ENCODE assay signal across 18 mouse cellular contexts in genomic region chr17:30512007-30512406, GRCm38 (mm10).
DNase-seq lines count a peak whose midpoint lies in the region; ATAC-seq and TF ChIP-seq lines count a peak whose summit lies in the region.
"Had no signal": no experiment of that assay in that cellular context is flagged by ENCODE, and none has a peak within 500 bp of the region (broad histone marks: within the 10 kb centered on the region; RNA-seq: fewer than 3 reads in every experiment).

No protein-coding gene starts in this region.

- H3K27me3 ChIP-seq in hindbrain, postnatal 0 days (ENCODE audit: insufficient read depth, low read length) = no peaks in the 10 kb centered on the region
- no peaks in the 10 kb centered on the region for H3K27me3 ChIP-seq in hindbrain, embryonic 13.5 days
- H3K27me3 ChIP-seq in midbrain, embryonic 14.5 days (ENCODE audit: control insufficient read depth, insufficient read depth, low read length) = no peaks in the 10 kb centered on the region
- H3K27me3 ChIP-seq in midbrain, embryonic 15.5 days (replicated peaks) = no peaks in the 10 kb centered on the region
- H3K27me3 ChIP-seq: forebrain, embryonic 13.5 days; heart, embryonic 15.5 days had no signal

- H3K4me2 ChIP-seq in hindbrain, postnatal 0 days (ENCODE audit: low read depth, low read length) = no peak overlapping the region
- H3K4me2 ChIP-seq in hindbrain, embryonic 13.5 days = no peak overlapping the region
- H3K4me2 ChIP-seq in midbrain, embryonic 14.5 days (ENCODE audit: low read length) = no peak overlapping the region
- H3K4me2 ChIP-seq in midbrain, embryonic 15.5 days = no peak overlapping the region
- H3K4me2 ChIP-seq: forebrain, embryonic 13.5 days; heart, embryonic 11.5 days; heart, embryonic 15.5 days; hindbrain, embryonic 14.5 days had no signal

- TF ChIP-seq CTCF in hindbrain, postnatal 0 days (IDR thresholded peaks at IDR 0.05; ENCODE audit: low read depth) = 0 out of 2 replicates have a peak, but pooled peaks have one; percentile 17
- TF ChIP-seq CTCF in brain, embryonic 14.5 days (IDR thresholded peaks at IDR 0.05; ENCODE audit: borderline replicate concordance, extremely low read depth, insufficient read depth, insufficient read length) = peak; percentile 9; the same call in 1 of the 2 replicates

- no peak for ATAC-seq in hindbrain, postnatal 0 days
- no peak for ATAC-seq in hindbrain, embryonic 13.5 days (ENCODE audit: low FRiP score)
- no peak for ATAC-seq in midbrain, embryonic 14.5 days (ENCODE audit: low FRiP score, low TSS enrichment)
- no peak for ATAC-seq in midbrain, embryonic 15.5 days (replicated peaks)
- ATAC-seq: forebrain, embryonic 13.5 days had no signal

- peaks cover 6% of the 10 kb centered on the region; the same call in 1 of the 2 replicates for H3K36me3 ChIP-seq in hindbrain, postnatal 0 days (ENCODE audit: insufficient read depth, low read length)
- H3K36me3 ChIP-seq in hindbrain, embryonic 13.5 days = peaks cover 18% of the 10 kb centered on the region
- H3K36me3 ChIP-seq in midbrain, embryonic 14.5 days (ENCODE audit: control insufficient read depth, insufficient read depth, low read length) = peaks cover 13% of the 10 kb centered on the region; the same call in 1 of the 2 replicates
- H3K36me3 ChIP-seq in midbrain, embryonic 15.5 days (replicated peaks) = no peaks in the 10 kb centered on the region; the same call in 1 of the 2 replicates

- no peaks in the 10 kb centered on the region; the same call in none of the 2 replicates for H3K4me1 ChIP-seq in hindbrain, postnatal 0 days (ENCODE audit: insufficient read depth, low read length)
- peaks cover 28% of the 10 kb centered on the region for H3K4me1 ChIP-seq in hindbrain, embryonic 13.5 days (replicated peaks)
- H3K4me1 ChIP-seq in midbrain, embryonic 14.5 days (ENCODE audit: control insufficient read depth, insufficient read depth, low read length) = peaks cover 14% of the 10 kb centered on the region
- H3K4me1 ChIP-seq in midbrain, embryonic 15.5 days = peaks cover 16% of the 10 kb centered on the region

- TF ChIP-seq POLR2A in brain, embryonic 14.5 days (IDR thresholded peaks at IDR 0.05; ENCODE audit: borderline replicate concordance, extremely low read depth, insufficient read depth, insufficient read length, poor library complexity, severe bottlenecking) = no peak

- H3K27ac ChIP-seq in hindbrain, postnatal 0 days = no peak overlapping the region
- no peak overlapping the region for H3K27ac ChIP-seq in hindbrain, embryonic 13.5 days
- no peak overlapping the region for H3K27ac ChIP-seq in midbrain, embryonic 14.5 days (replicated peaks; ENCODE audit: low read depth, low read length)
- H3K27ac ChIP-seq in midbrain, embryonic 15.5 days = no peak overlapping the region
- H3K27ac ChIP-seq: embryonic facial prominence, embryonic 10.5 days; forebrain, embryonic 13.5 days; heart, embryonic 15.5 days; hindbrain, embryonic 14.5 days had no signal

- H3K9ac ChIP-seq in hindbrain, postnatal 0 days (replicated peaks; ENCODE audit: low read length) = no peak overlapping the region
- no peak overlapping the region for H3K9ac ChIP-seq in hindbrain, embryonic 13.5 days
- H3K9ac ChIP-seq in midbrain, embryonic 14.5 days (replicated peaks; ENCODE audit: low read length) = no peak overlapping the region
- no peak overlapping the region for H3K9ac ChIP-seq in midbrain, embryonic 15.5 days
- H3K9ac ChIP-seq: forebrain, embryonic 13.5 days; heart, embryonic 15.5 days; hindbrain, embryonic 14.5 days had no signal

- H3K4me3 ChIP-seq in hindbrain, postnatal 0 days (ENCODE audit: low read length) = no peak overlapping the region
- H3K4me3 ChIP-seq in hindbrain, embryonic 13.5 days = no peak overlapping the region
- no peak overlapping the region for H3K4me3 ChIP-seq in midbrain, embryonic 14.5 days (replicated peaks; ENCODE audit: low read depth, low read length)
- H3K4me3 ChIP-seq in midbrain, embryonic 15.5 days = no peak overlapping the region
- H3K4me3 ChIP-seq: embryonic facial prominence, embryonic 10.5 days; forebrain, embryonic 13.5 days; heart, embryonic 15.5 days had no signal

- 64% methylated on average over 4 of the region's 4 CpGs for WGBS in hindbrain, postnatal 0 days
- WGBS in hindbrain, embryonic 13.5 days = 65% methylated on average over 4 of the region's 4 CpGs
- 71% methylated on average over 4 of the region's 4 CpGs for WGBS in midbrain, embryonic 14.5 days
- 77% methylated on average over 4 of the region's 4 CpGs for WGBS in midbrain, embryonic 15.5 days

- DNase-seq in hindbrain, postnatal 0 days (ENCODE audit: low spot score) = peak; percentile 43
- DNase-seq in midbrain, embryonic 14.5 days = peak; percentile 44
- DNase-seq in brain, embryonic 14.5 days (ENCODE audit: low read depth) = no peak
- DNase-seq in adrenal gland, postnatal 4 days (ENCODE audit: low spot score in 2 of 2) = no peak
- DNase-seq: adrenal gland, adult 2 months; adrenal gland, postnatal 25 days; cerebellum, adult 11-12 months; cerebellum, postnatal 10 days; gastrocnemius, postnatal 36 days; heart, adult 18-20 months; heart, postnatal 14 days had no signal

- H3K9me3 ChIP-seq in hindbrain, postnatal 0 days (ENCODE audit: low read length) = no peaks in the 10 kb centered on the region
- H3K9me3 ChIP-seq in hindbrain, embryonic 13.5 days = no peaks in the 10 kb centered on the region
- no peaks in the 10 kb centered on the region for H3K9me3 ChIP-seq in midbrain, embryonic 14.5 days (ENCODE audit: control insufficient read depth, low read length)
- H3K9me3 ChIP-seq in midbrain, embryonic 15.5 days = no peaks in the 10 kb centered on the region
- H3K9me3 ChIP-seq: embryonic facial prominence, embryonic 10.5 days; forebrain, embryonic 13.5 days; heart, embryonic 15.5 days had no signal

Comparison
In these comparisons a context has a peak if more than half of its experiments do, and no peak if none do; other contexts are left out.
1. DNase-seq: peak in hindbrain, postnatal 0 days (single experiment) and midbrain, embryonic 14.5 days (single experiment); none in brain, embryonic 14.5 days (single experiment) and adrenal gland, postnatal 4 days (0 of 2).